Mouse (Mus musculus) lung, postnatal 0 days (tissue): ENCODE data around the gene Lep.

ENCODE experiments used
- CTCF ChIP-seq: IDR thresholded peaks from 2 replicates; pipeline ENCODE4 v1.5.1; 2016; ENCODE audit warnings: antibody characterized with exemption, mild to moderate bottlenecking
- EP300 ChIP-seq: IDR thresholded peaks from 2 replicates; pipeline ENCODE4 v1.6.1; 2016; ENCODE audit warnings: antibody characterized with exemption, mild to moderate bottlenecking, control low read depth

DNA sequence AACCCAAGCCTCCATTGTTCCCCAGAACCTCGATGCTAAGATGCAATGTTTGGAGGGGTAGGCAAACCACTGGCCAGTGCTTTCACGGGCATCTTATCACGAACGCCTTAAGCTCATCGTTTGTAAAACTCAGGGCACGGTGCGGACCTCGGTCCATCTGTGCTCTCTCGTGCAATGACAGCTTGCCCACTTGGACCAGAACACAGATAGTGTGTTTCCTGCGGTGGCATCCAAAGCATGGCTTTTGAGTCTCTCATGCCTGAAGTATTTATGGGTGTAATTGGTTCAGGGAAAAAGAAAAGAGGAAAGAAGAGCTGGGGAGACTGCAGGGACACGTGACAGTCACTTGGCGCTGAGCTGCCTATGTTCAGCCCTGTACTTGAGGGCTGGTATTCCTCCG, 60.0 kb downstream of the Lep start:
- no peak for TF ChIP-seq EP300
- TF ChIP-seq CTCF = no peak
